8 mouse cellular contexts compared by ENCODE assay signal in genomic region chr8:86624915-86625314, GRCm38 (mm10). TPM values are rescaled to one million over a fixed set of nuclear protein-coding genes. Genes with fewer than 3 reads are reported as not detected.
DNase-seq lines count a peak whose midpoint lies in the region; ATAC-seq and TF ChIP-seq lines count a peak whose summit lies in the region.

No protein-coding gene starts in this region.

- no peaks in the 10 kb centered on the region for H3K9me3 ChIP-seq in ES-E14 (ENCODE audit: control insufficient read depth, insufficient read depth, low read depth, low read length)
- H3K9me3 ChIP-seq in heart, embryonic 12.5 days (replicated peaks), result no peaks in the 10 kb centered on the region
- no peaks in the 10 kb centered on the region for H3K9me3 ChIP-seq in neural tube, embryonic 14.5 days (ENCODE audit: control insufficient read depth, low read length)

- no peaks in the 10 kb centered on the region for H3K36me3 ChIP-seq in ES-E14 (ENCODE audit: control insufficient read depth, insufficient read depth, low read length, poor library complexity, severe bottlenecking)
- H3K36me3 ChIP-seq in heart, embryonic 12.5 days, result no peaks in the 10 kb centered on the region
- no peaks in the 10 kb centered on the region for H3K36me3 ChIP-seq in neural tube, embryonic 14.5 days (ENCODE audit: control insufficient read depth, insufficient read depth, low read length)

- H3K4me1 ChIP-seq in ES-E14 (ENCODE audit: control insufficient read depth in 2 of 2, insufficient read depth in 2 of 2, low read length in 2 of 2, poor library complexity in 1 of 2), result peaks cover 0 to 4% of the 10 kb centered on the region in 2 experiments; a peak in 1 of 4 replicates
- H3K4me1 ChIP-seq in heart, embryonic 12.5 days (replicated peaks), result peaks cover 21% of the 10 kb centered on the region
- H3K4me1 ChIP-seq in neural tube, embryonic 14.5 days (ENCODE audit: control insufficient read depth, insufficient read depth, low read length), result peaks cover 12% of the 10 kb centered on the region

- H3K9ac ChIP-seq in ES-E14 (ENCODE audit: insufficient read depth, low read depth, low read length, poor library complexity, severe bottlenecking), result peak overlapping the region; percentile 42; the same call in 1 of the 2 replicates
- peak overlapping the region; percentile 89 for H3K9ac ChIP-seq in heart, embryonic 12.5 days
- 0 out of 2 replicates have a peak overlapping the region, but pooled peaks have one; percentile 25 for H3K9ac ChIP-seq in neural tube, embryonic 14.5 days (replicated peaks; ENCODE audit: low read depth, low read length)

- ATAC-seq in heart, embryonic 12.5 days (ENCODE audit: insufficient number of reproducible peaks, low FRiP score), result no peak
- no peak for ATAC-seq in neural tube, embryonic 14.5 days (ENCODE audit: low read depth)

- peak overlapping the region; percentile 87 for H3K4me2 ChIP-seq in heart, embryonic 12.5 days
- peak overlapping the region; percentile 76 for H3K4me2 ChIP-seq in neural tube, embryonic 14.5 days (ENCODE audit: low read depth, low read length)

- H3K27ac ChIP-seq in ES-E14 (ENCODE audit: insufficient read depth, low read depth, low read length, poor library complexity, severe bottlenecking), result no peak overlapping the region
- H3K27ac ChIP-seq in heart, embryonic 12.5 days (ENCODE audit: poor library complexity, severe bottlenecking), result no peak overlapping the region; the same call in 1 of the 2 replicates
- no peak overlapping the region for H3K27ac ChIP-seq in neural tube, embryonic 14.5 days (ENCODE audit: low read depth, low read length)

- peak; percentile 1 for DNase-seq in embryo, embryonic 10.5 days (ENCODE audit: low spot score)
- no peak for DNase-seq in embryo, embryonic 11 days
- no peak for DNase-seq in ES-E14 (ENCODE audit: low read depth, low spot score)
- DNase-seq in kidney, postnatal 4 days, result peak; percentile 2 to 10
- DNase-seq in ovary, postnatal 10 days (ENCODE audit: low spot score), result no peak
- no peak for DNase-seq in lung, postnatal 25 days (ENCODE audit: low spot score)

- in situ Hi-C loops in ES-E14 (cut with MboI; ENCODE audit: low sequenced_read_pairs in 2 of 2, unreplicated experiment in 2 of 2), result loop anchor here in 1 of 2 experiments (25.0 kb wide), 1 partner anchor 287 kb away; no protein-coding TSS in a partner anchor

- WGBS in heart, embryonic 12.5 days, result 32% methylated on average over 7 of the region's 7 CpGs
- WGBS in neural tube, embryonic 14.5 days, result 57% methylated on average over 7 of the region's 7 CpGs

- H3K4me3 ChIP-seq in ES-E14 (ENCODE audit: insufficient read depth in 1 of 2, low read depth in 1 of 2, low read length in 2 of 2, poor library complexity in 1 of 2, severe bottlenecking in 1 of 2), result peak overlapping the region; percentile 85 to 88; a peak in 3 of 4 replicates
- peak overlapping the region; percentile 95 for H3K4me3 ChIP-seq in heart, embryonic 12.5 days
- H3K4me3 ChIP-seq in neural tube, embryonic 14.5 days (ENCODE audit: low read depth, low read length), result peak overlapping the region; percentile 84

- no peaks in the 10 kb centered on the region for H3K27me3 ChIP-seq in heart, embryonic 12.5 days (replicated peaks)
- H3K27me3 ChIP-seq in neural tube, embryonic 14.5 days (ENCODE audit: control insufficient read depth, insufficient read depth, low read length), result no peaks in the 10 kb centered on the region

TF ChIP-seq in ES-E14, 5 proteins besides CTCF, POLR2A, EP300 and RAD21:
- TF ChIP-seq MAFK (IDR thresholded peaks at IDR 0.05; ENCODE audit: insufficient read depth, low read depth, low read length), result no peak
- TF ChIP-seq CHD2 (IDR thresholded peaks at IDR 0.05; ENCODE audit: low read depth, low read length), result no peak
- TF ChIP-seq ZNF384 (IDR thresholded peaks at IDR 0.05; ENCODE audit: low read depth, low read length), result no peak
- TF ChIP-seq ZC3H11A (IDR thresholded peaks at IDR 0.05; ENCODE audit: borderline replicate concordance, low read depth, low read length), result no peak
- TF ChIP-seq HCFC1 (IDR thresholded peaks at IDR 0.05; ENCODE audit: borderline replicate concordance, insufficient read depth, low read length), result no peak
TF ChIP-seq in ES-E14: peak in this region for 0.

RNA-seq across cellular contexts. Expression of gene Lonp2, which starts 1.1 kb away (rescaled TPM):
- 28.9 and 39.1 TPM in 2 replicates for total RNA-seq in ES-E14 (2012; rRNA removed)
- 69.9 and 78.1 TPM in 2 replicates for polyA plus RNA-seq in heart, embryonic 12.5 days (2016; fragmentation: Nextera tagmentation; extraction: Ambion mirVana)
- polyA plus RNA-seq in neural tube, embryonic 14.5 days (2014; fragmentation: Nextera tagmentation; extraction: Ambion mirVana), result 82.5 and 109 TPM in 2 replicates

RNA-seq across cellular contexts. Expression of gene Abcc12, which starts 44.4 kb away (rescaled TPM):
- 0.11 and 0.36 TPM in 2 replicates for total RNA-seq in ES-E14 (2012; rRNA removed)
- polyA plus RNA-seq in heart, embryonic 12.5 days (2016; fragmentation: Nextera tagmentation; extraction: Ambion mirVana), result not detected in 2 replicates
- 0.17 and 0.28 TPM in 2 replicates for polyA plus RNA-seq in neural tube, embryonic 14.5 days (2014; fragmentation: Nextera tagmentation; extraction: Ambion mirVana)

Comparison
In these comparisons a context has a peak if more than half of its experiments do, and no peak if none do; other contexts are left out.
1. DNase-seq: peak in embryo, embryonic 10.5 days (single experiment) and kidney, postnatal 4 days (2 of 2); none in embryo, embryonic 11 days (single experiment), ES-E14 (single experiment), ovary, postnatal 10 days (single experiment) and lung, postnatal 25 days (single experiment).
2. H3K9ac ChIP-seq: peak in every context shown above with its lines; median percentile 89 in heart, embryonic 12.5 days; 42 in ES-E14; 25 in neural tube, embryonic 14.5 days.
3. Peak in every context shown above with its lines, with median percentiles within 50 percentile points of each other: H3K4me3 ChIP-seq.